Mouse (Mus musculus) testis, adult 2 months (tissue): ENCODE results near the gene Gm8994. TPM values are rescaled to one million over a fixed set of nuclear protein-coding genes. Genes with fewer than 3 reads are reported as not detected.

Experiments
- H3K27ac ChIP-seq: fragments of 200-500 bp; 2 replicates; pipeline ENCODE4 v1.5.1; 2012; ENCODE audit warnings: low read depth, low read length; ENCODE audit not compliant: control insufficient read depth, insufficient read depth
- H3K27me3 ChIP-seq: fragments of 200-500 bp; 2 replicates; pipeline ENCODE4 v1.6.1; 2012; ENCODE audit warnings: mild to moderate bottlenecking, low read length, moderate library complexity; ENCODE audit not compliant: control insufficient read depth, insufficient read depth
- H3K36me3 ChIP-seq: fragments of 200-500 bp; 2 replicates; pipeline ENCODE4 v1.6.1; 2012; ENCODE audit warnings: mild to moderate bottlenecking, low read length; ENCODE audit not compliant: control insufficient read depth, insufficient read depth
- H3K4me1 ChIP-seq: fragments of 200-500 bp; 2 replicates; pipeline ENCODE4 v1.6.1; 2012; ENCODE audit warnings: low read length; ENCODE audit not compliant: control insufficient read depth, insufficient read depth
- H3K4me3 ChIP-seq: fragments of 200-500 bp; 2 replicates; pipeline ENCODE4 v1.5.1; 2012; ENCODE audit warnings: low read depth, mild to moderate bottlenecking, low read length, moderate library complexity, mixed read lengths; ENCODE audit not compliant: control insufficient read depth
- CTCF ChIP-seq: fragments of 200-500 bp; IDR thresholded peaks from 2 replicates; pipeline ENCODE4 v1.5.1; 2012; ENCODE audit warnings: low read depth, mild to moderate bottlenecking, inconsistent platforms, low read length, moderate library complexity; ENCODE audit not compliant: control insufficient read depth, insufficient read depth, insufficient replicate concordance
- POLR2A ChIP-seq: fragments of 200-500 bp; IDR thresholded peaks from 2 replicates; pipeline ENCODE4 v1.6.1; 2012; ENCODE audit warnings: low read depth, mild to moderate bottlenecking, inconsistent platforms, low read length, moderate library complexity; ENCODE audit not compliant: control insufficient read depth
- polyA plus RNA-seq: library from polyadenylated mRNA; depleted of rRNA; stranded (reverse); fragments of >200 nt; gene quantifications from 2 replicates; pipeline ENCODE4 v1.2.3, GENCODE M21; 2012

The Gm8994 gene
- polyA plus RNA-seq, 1 experiment = not detected

DNA sequence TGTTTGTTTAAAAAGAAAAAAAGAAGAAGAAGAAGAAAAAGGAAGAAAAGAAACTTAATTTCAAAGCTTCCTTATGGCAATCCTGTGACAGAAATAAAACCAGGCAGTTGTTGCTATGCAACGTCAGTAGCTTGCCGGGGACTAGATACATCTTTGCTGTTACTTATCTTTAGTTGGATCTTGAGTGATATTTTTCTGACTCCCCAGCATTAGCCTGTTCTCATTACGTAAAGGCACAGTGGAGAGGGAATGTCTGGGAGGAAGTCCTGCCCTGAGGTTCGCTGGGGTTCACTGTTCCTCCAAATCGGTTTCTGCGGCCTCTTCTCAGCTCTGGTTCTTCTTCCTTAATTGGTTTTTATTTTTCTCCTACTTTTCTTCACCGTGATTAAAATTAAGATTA is 16.5 kb downstream of the Gm8994 start:
- Histone ChIP-seq H3K4me1 (no peaks in the 10 kb centered on the region), H3K27ac (no peak overlapping the region), H3K27me3 (no peaks in the 10 kb centered on the region), H3K36me3 (no peaks in the 10 kb centered on the region), H3K4me3 (no peak overlapping the region)
- no peak for TF ChIP-seq POLR2A
- no peak for TF ChIP-seq CTCF

DNA sequence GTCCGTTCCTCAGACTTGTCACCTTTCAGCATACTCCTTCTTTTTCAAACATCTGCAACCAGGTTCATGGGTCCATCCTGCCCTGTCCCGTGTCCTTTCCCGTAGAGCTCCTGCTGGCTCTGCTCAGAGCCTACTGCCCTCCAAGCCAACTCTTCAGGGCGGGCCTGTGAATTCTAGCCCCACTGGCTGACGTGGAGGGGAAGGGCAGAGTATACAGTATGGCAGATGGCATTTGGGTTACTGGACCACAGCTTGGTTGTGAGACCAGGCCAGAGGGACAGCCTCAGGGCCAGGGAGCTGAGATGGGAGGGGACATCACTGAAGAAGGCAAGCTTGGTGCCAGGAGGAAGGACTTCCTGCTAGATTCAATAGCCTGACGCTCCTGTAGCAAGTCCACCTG is 17.7 kb downstream of the Gm8994 start:
- H3K4me3 ChIP-seq = no peak overlapping the region
- no peak overlapping the region for H3K27ac ChIP-seq
- TF ChIP-seq CTCF = no peak
- no peaks in the 10 kb centered on the region for H3K27me3 ChIP-seq
- no peaks in the 10 kb centered on the region for H3K36me3 ChIP-seq
- no peaks in the 10 kb centered on the region for H3K4me1 ChIP-seq

DNA sequence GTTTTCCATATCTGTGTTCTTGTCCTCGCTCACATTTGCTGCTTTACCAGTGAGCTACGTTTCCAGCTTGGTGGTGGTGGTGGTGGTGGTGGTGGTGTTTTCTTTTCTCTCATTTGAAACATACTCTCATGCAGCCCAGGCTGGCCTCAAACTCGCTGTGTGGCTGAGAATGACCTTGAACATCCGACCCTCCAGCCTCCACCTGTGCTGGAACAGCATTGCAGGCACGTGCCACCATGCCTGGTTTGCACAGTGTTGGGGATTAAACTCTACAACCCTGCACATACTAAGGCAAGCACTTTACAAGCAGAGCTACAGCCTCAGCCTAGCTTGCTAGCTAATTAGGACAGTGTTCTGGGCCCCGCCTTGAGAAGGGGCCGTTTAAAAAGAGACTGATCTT is 18.3 kb downstream of the Gm8994 start:
- TF ChIP-seq CTCF (no peak), POLR2A (no peak)
- Histone ChIP-seq H3K36me3 (no peaks in the 10 kb centered on the region), H3K4me3 (no peak overlapping the region), H3K27me3 (no peaks in the 10 kb centered on the region), H3K27ac (no peak overlapping the region), H3K4me1 (no peaks in the 10 kb centered on the region)

DNA sequence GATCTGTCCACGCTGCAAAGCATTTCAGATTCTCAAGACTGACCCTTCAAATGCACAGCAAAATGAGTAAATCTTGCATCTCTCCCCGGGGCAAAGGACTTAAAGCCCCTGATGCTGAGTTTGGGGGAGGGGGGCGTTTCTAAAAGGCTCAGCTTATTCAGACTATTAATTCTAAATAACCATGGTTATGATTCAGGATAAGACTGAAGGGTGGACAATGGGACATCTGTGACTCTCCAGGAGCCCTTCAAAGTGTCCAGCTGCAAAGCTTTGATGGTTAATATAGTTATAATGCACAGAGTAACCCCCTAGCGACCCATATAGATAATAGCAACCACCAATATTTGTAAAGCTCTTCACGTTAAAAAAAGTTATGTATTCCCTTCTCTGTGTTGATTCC is 19.7 kb downstream of the Gm8994 start:
- no peaks in the 10 kb centered on the region for H3K36me3 ChIP-seq
- TF ChIP-seq POLR2A = no peak
- no peak for TF ChIP-seq CTCF
- no peak overlapping the region for H3K4me3 ChIP-seq
- H3K4me1 ChIP-seq = no peaks in the 10 kb centered on the region
- no peak overlapping the region for H3K27ac ChIP-seq
- no peaks in the 10 kb centered on the region for H3K27me3 ChIP-seq

DNA sequence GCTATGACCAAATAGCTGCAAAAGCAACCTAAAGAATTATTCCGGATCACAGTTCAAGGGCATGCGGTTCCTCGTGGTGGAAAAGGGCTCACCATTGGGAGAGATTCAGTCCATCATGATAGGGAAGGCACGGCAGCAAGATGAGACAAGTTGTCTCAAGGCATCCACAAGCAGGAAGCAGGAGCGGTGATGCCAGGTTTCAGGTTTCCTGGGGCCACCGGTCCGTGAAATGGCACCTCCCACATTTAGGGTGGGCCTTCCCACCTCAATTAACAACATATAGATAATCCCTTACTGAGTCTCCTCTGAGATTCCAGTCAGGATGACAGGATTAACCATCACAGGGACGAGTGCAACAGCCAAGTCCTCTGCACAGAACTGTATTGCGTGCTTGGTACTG is 20.3 kb downstream of the Gm8994 start:
- H3K36me3 ChIP-seq = no peaks in the 10 kb centered on the region
- H3K27me3 ChIP-seq = no peaks in the 10 kb centered on the region
- no peaks in the 10 kb centered on the region for H3K4me1 ChIP-seq
- no peak overlapping the region for H3K4me3 ChIP-seq
- TF ChIP-seq POLR2A (no peak), CTCF (no peak)
- H3K27ac ChIP-seq = no peak overlapping the region

DNA sequence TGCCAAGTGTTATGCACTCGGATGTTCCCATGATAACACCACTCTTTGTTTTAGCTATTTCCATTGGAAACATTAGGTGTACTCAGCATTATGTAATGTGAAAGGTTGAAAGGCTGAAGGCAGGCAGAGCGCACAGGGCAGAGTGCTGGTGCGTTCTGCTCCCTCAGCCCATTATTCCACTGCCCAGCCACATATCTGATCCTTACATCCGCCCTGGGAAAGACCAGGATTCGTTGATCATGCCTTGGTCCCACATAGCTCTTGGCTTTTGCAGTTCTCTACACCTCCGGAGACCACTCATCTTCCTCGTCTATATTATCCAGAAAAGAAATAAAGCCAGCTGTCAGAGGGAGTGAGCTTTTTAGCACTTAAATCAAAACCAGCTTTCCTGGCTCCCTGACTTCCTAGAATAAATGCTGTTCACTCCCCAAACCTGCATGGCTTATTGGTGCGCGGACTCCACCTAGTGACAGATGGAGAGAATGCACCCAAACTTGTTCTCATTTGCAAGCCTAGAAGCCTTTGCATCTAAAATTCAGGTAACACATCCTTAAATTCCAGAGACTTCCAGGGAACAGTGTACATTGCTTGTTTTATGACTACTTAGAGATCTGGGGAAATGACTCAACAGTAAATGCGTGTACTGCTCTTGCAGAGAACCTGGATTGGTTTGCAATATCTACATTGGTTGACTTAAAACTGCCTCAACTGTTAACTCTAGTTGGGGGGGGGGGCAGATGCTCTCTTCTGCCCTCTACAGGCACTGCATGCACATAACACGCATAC is 26.3 kb downstream of the Gm8994 start:
- no peak overlapping the region for H3K27ac ChIP-seq
- H3K36me3 ChIP-seq = no peaks in the 10 kb centered on the region
- TF ChIP-seq CTCF (peak; percentile 31; the same call in 1 of the 2 replicates), POLR2A (no peak)

DNA sequence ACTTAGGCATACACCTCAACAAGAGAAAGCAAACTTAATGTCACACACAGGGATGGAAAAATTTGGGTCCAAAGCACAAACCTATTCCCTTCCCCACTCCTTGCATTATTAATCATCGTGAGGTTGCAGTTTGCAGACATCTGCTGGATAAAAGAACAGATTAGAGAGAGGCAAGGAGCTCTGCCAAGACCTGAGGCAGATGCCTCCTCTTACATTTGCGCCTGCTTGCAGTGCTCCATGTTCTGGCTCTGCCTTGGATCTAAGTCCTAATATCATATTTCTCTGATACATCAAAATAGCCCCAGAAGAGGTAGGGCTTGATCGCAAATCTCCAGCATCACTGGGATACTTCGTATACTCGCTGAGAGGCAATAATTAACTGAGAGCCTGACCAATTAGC is 31.1 kb downstream of the Gm8994 start:
- no peaks in the 10 kb centered on the region for H3K36me3 ChIP-seq
- no peak overlapping the region for H3K4me3 ChIP-seq
- TF ChIP-seq CTCF = no peak
- TF ChIP-seq POLR2A = no peak
- H3K27ac ChIP-seq = no peak overlapping the region
- H3K4me1 ChIP-seq = no peaks in the 10 kb centered on the region
- no peaks in the 10 kb centered on the region for H3K27me3 ChIP-seq

More for the DNA sequence above, 26.3 kb downstream of the Gm8994 start:
- Histone ChIP-seq H3K4me3 (no peak overlapping the region), H3K27me3 (no peaks in the 10 kb centered on the region), H3K4me1 (no peaks in the 10 kb centered on the region)
